Mouse (Mus musculus): Measurements from ENCODE around the gene Uvrag.
A peak's percentile ranks its signal among the peaks of the same experiment; 100 is the strongest.

Uvrag gene

GRCm38 (mm10) chr7:99137541-99137940 is 3.4 kb downstream of the Uvrag start:
- DNase-seq: no peak

GRCm38 (mm10) chr7:99136789-99137188 is 4.2 kb downstream of the Uvrag start:
- no peak for DNase-seq

- no peak for DNase-seq
These were observed 7.0 kb downstream of the Uvrag start for GRCm38 (mm10) chr7:99133811-99134402.

- DNase-seq: no peak
These were observed 8.3 kb downstream of the Uvrag start for GRCm38 (mm10) chr7:99132597-99132996.

- no peak for DNase-seq
These were observed 9.1 kb downstream of the Uvrag start for GRCm38 (mm10) chr7:99131819-99132353.

- no peak for DNase-seq
These were observed 12.0 kb downstream of the Uvrag start for GRCm38 (mm10) chr7:99128965-99129364.

- no peak for DNase-seq
These were observed 12.7 kb downstream of the Uvrag start for GRCm38 (mm10) chr7:99128020-99128950.

- no peak for DNase-seq
These were observed 14.9 kb downstream of the Uvrag start for GRCm38 (mm10) chr7:99126057-99126456.

GRCm38 (mm10) chr7:99122651-99123050 is 18.3 kb downstream of the Uvrag start:
- DNase-seq: no peak

GRCm38 (mm10) chr7:99120865-99121521 is 19.9 kb downstream of the Uvrag start:
- DNase-seq: peak; percentile 59

- peak; percentile 23 for DNase-seq
These were observed 20.9 kb downstream of the Uvrag start for GRCm38 (mm10) chr7:99120082-99120481.

- DNase-seq: no peak
These were observed 24.2 kb downstream of the Uvrag start for GRCm38 (mm10) chr7:99116781-99117180.

GRCm38 (mm10) chr7:99114006-99114726 is 26.8 kb downstream of the Uvrag start:
- no peak for DNase-seq

- peak; percentile 42 for DNase-seq
These were observed 33.4 kb downstream of the Uvrag start for GRCm38 (mm10) chr7:99107566-99107965.

- no peak for DNase-seq
These were observed 34.1 kb downstream of the Uvrag start for GRCm38 (mm10) chr7:99106714-99107270.

- no peak for DNase-seq
These were observed 39.0 kb downstream of the Uvrag start for GRCm38 (mm10) chr7:99101767-99102593.

GRCm38 (mm10) chr7:99101076-99101475 is 39.9 kb downstream of the Uvrag start:
- no peak for DNase-seq

GRCm38 (mm10) chr7:99100573-99100972 is 40.4 kb downstream of the Uvrag start:
- DNase-seq: no peak

- no peak for DNase-seq
These were observed 40.9 kb downstream of the Uvrag start for GRCm38 (mm10) chr7:99100087-99100486.

GRCm38 (mm10) chr7:99097781-99098180 is 43.2 kb downstream of the Uvrag start:
- DNase-seq: no peak

- no peak for DNase-seq
These were observed 43.8 kb downstream of the Uvrag start for GRCm38 (mm10) chr7:99097128-99097527.

All from thymus, postnatal 14 days (tissue).